Mouse (Mus musculus): ENCODE data around the gene Gapvd1. TPM values are rescaled to one million over a fixed set of nuclear protein-coding genes. Genes with fewer than 3 reads are reported as not detected.
"Not testable (repeated sequence)": the region's sequence is repeated elsewhere in the genome, so short reads cannot be mapped to it uniquely, and the experiment has no call there.

The Gapvd1 gene
- total RNA-seq (2017): 118 and 132 TPM in 2 replicates

- no peak for ATAC-seq (ENCODE audit: extremely low read depth, insufficient number of reproducible peaks, low FRiP score, poor library complexity, severe bottlenecking)
Measured at GRCm38 (mm10) chr2:34754551-34755358, at the start of gene Gapvd1. TSS of gene Gapvd1 (minus strand) at chr2:34755232.

- no peak for ATAC-seq (ENCODE audit: extremely low read depth, insufficient number of reproducible peaks, low FRiP score, poor library complexity, severe bottlenecking)
Measured at GRCm38 (mm10) chr2:34804815-34805214, 49.8 kb upstream of the Gapvd1 start.

DNA sequence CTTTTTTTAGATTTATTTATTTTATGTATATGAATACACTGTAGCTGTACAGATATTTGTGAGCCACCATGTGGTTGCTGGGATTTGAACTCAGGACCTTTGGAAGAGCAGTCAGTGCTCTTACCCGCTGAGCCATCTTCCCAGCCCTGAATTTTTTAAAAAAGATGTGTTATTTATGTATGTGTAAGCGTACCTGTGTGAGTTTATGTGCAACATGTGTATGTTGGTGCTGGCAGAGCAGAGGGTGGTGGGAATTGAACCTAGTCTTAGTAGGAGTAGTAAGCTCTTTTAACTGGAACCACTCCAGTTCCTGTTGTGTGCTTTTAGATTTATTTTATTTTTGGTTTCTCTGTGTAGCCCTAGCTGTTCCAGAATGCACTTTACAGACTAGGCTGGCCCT is 49.1 kb upstream of the Gapvd1 start:
- ATAC-seq (ENCODE audit: extremely low read depth, insufficient number of reproducible peaks, low FRiP score, poor library complexity, severe bottlenecking): no peak

- ATAC-seq (ENCODE audit: extremely low read depth, insufficient number of reproducible peaks, low FRiP score, poor library complexity, severe bottlenecking): no peak
Measured at GRCm38 (mm10) chr2:34803746-34804145, 48.7 kb upstream of the Gapvd1 start.

DNA sequence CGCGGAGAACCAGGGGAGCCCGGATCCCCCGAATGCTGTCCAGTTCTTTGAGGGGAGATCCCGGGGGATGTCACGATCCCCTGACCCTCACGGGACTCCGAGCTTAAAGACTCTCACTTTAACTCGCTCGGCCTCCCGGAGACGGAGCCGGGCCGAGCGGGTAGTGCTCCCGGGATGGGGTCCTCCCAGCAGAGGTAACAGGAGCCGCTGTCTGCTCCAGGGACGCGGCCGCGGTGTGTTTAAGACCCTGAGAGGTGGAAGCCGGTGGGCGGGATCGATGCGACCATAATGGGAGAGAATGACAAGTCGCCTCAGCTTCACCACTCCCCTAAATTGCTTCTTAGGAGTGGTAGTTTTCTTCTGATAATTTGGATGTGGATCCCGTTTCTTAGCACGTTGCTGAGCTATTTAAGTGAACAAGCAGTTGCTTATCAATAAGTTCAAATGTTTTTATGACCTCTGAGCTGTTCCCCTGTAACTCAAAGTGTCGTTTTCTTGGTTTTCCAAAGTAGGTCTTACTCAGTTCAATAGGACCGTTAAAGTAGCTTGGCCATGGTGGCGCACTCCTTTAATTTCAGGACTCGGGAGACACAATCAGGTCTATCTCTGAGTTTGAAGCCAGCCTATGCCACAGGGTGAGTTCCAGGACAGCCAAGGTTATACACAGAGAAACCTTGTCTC is 47.7 kb upstream of the Gapvd1 start:
- ATAC-seq (ENCODE audit: extremely low read depth, insufficient number of reproducible peaks, low FRiP score, poor library complexity, severe bottlenecking): not testable (repeated sequence)

DNA sequence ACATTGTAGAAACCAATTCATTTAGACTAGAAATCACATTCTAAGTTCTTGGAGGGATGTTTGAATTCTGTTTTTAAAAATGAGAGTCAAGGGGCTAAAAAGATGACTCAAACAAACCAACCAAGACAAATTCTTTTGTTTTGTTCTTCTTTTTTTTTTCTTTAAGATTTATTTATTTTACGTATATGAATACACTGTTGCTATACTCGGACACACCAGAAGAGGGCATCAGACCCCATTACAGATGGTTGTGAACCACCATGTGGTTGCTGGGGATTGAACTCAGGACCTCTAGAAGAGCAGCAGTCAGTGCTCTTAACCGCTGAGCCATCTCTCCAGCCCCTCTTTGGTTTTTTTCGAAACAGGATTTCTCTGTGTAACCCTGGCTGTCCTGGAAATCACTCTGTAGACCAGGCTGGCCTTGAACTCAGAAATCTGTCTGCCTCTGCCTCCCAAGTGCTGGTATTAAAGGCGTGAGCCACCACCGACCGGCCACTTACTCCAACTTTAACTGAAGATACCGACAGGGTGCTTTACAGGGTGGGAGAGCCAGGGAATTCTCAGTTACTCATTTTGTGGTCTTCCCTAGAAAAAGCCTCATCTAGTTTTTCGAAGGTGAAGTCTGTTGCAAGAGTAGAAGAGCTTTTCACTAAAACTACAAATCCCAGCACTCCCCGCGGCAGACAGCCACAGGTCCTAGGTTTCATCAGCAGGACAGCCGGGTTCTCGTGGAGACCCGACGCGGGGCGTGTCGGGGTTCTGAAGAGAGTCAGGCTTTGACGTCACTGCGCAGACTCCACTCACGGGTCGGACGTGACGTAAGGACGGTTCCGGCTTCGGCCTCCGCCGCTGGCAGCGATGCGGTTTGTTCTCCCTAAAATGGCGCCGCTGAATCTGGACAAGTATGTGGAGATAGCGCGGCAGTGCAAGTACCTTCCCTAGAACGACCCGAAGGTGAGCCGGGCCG is 46.8 kb upstream of the Gapvd1 start:
- ATAC-seq (ENCODE audit: extremely low read depth, insufficient number of reproducible peaks, low FRiP score, poor library complexity, severe bottlenecking): peak; percentile 97

- ATAC-seq (ENCODE audit: extremely low read depth, insufficient number of reproducible peaks, low FRiP score, poor library complexity, severe bottlenecking): no peak
Measured at GRCm38 (mm10) chr2:34800371-34800770, 45.3 kb upstream of the Gapvd1 start.

DNA sequence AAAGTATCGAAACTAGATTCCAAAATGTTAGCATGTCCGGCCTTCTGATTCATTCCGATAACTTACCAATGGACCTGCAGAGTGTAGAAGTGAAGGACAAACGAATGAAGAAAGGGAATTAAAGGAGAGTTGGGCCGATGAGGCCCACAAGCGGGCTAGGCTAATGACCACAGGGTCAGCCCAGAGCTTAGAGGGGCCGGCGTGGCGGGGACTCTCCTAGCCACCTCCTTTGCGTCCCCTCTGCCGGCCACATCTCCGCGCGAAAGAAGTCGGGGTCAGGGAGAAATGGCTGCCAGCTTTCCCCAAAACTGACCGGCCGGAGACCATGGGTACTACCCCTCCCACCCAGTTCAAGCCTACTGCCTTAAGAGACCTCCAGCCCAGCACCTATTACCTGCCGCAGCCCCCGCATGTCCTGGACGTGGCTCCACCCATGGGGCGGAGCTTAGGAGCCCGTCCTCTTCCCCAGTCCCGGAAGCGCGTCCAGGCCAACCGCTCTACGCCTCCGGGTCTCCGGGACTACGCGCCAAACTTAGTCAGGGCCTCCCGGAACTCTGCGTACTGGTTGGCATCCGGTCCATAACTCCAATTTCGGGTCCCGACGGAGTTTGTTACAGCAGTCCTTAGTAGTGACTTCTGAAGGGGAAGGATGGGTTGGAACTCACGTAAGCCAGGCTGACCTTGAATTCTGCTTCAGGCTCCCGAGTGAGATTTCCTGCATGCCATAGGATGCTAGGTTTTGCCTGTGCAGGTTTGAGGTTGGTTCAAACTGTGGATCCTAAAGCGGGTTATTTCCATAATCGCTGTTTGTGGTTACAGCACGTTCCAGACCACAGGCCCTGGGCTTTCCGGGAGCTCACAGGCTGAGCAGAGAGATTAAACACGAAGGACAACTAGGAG is 44.6 kb upstream of the Gapvd1 start, which contains the start of gene Rabepk:
TSS of gene Rabepk (minus strand) at position 556 of the 900 bp plus-strand sequence.
- ATAC-seq (ENCODE audit: extremely low read depth, insufficient number of reproducible peaks, low FRiP score, poor library complexity, severe bottlenecking): peak; percentile 57

GRCm38 (mm10) chr2:34795426-34795825 is 40.4 kb upstream of the Gapvd1 start:
- ATAC-seq (ENCODE audit: extremely low read depth, insufficient number of reproducible peaks, low FRiP score, poor library complexity, severe bottlenecking): no peak

GRCm38 (mm10) chr2:34794511-34794910 is 39.5 kb upstream of the Gapvd1 start:
- ATAC-seq (ENCODE audit: extremely low read depth, insufficient number of reproducible peaks, low FRiP score, poor library complexity, severe bottlenecking): no peak

GRCm38 (mm10) chr2:34792543-34792942 is 37.5 kb upstream of the Gapvd1 start:
- not testable (repeated sequence) for ATAC-seq (ENCODE audit: extremely low read depth, insufficient number of reproducible peaks, low FRiP score, poor library complexity, severe bottlenecking)

DNA sequence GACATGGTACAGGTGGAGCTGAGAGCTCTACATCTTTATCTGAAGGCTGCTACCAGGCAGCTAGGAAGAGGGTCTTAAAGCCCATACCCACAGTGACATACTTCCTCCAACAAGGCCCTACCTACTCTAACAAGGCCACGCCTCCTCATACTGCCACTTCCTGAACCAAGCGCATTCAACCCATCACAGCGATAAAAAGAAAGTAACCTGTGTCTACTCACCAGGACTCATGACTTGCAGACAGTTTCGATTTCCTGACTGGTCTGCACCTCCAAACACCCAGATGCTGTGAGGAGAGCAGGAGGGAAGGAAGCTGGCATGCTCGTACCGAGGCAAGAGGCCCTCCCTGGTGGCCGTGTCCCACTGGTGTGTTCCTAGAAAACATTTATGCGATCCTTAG is 35.2 kb upstream of the Gapvd1 start:
- ATAC-seq (ENCODE audit: extremely low read depth, insufficient number of reproducible peaks, low FRiP score, poor library complexity, severe bottlenecking): peak; percentile 93

- ATAC-seq (ENCODE audit: extremely low read depth, insufficient number of reproducible peaks, low FRiP score, poor library complexity, severe bottlenecking): peak; percentile 86
Measured at GRCm38 (mm10) chr2:34784085-34784484, 29.1 kb upstream of the Gapvd1 start.

- ATAC-seq (ENCODE audit: extremely low read depth, insufficient number of reproducible peaks, low FRiP score, poor library complexity, severe bottlenecking): no peak
Measured at GRCm38 (mm10) chr2:34783064-34784020, 28.3 kb upstream of the Gapvd1 start.

DNA sequence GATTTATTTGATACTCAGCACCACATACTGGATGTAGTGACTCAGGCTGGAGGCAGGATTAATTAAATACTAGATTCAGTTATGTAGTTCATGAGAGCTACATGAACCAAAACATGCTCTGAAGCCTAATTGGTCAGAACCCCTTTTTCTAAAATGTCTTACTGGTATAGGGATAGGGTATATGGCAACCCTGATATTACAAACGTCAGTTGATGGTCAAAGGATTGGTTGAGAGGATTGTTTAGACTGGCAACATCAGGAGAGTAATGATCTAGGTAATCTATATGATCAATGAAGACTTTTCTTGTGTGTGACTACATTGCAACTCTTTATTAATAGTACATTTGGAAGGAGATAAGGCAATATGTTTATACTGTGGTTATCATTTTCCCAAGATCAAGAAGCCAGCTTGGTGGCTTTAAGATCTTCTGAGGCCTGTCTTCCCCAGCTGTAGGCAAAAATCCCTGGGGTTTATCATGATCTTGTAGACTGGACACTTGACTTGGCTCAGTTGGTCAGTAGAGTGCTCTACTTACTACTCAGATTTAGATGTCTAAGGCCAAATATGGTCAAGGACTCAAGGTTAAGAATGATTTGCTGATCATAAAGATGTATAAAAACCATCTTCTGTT is 22.3 kb upstream of the Gapvd1 start:
- no peak for ATAC-seq (ENCODE audit: extremely low read depth, insufficient number of reproducible peaks, low FRiP score, poor library complexity, severe bottlenecking)

- ATAC-seq (ENCODE audit: extremely low read depth, insufficient number of reproducible peaks, low FRiP score, poor library complexity, severe bottlenecking): no peak
Measured at GRCm38 (mm10) chr2:34774493-34774892, 19.5 kb upstream of the Gapvd1 start.

GRCm38 (mm10) chr2:34773673-34774072 is 18.6 kb upstream of the Gapvd1 start:
- no peak for ATAC-seq (ENCODE audit: extremely low read depth, insufficient number of reproducible peaks, low FRiP score, poor library complexity, severe bottlenecking)

Measured in neutrophil, adult 5-6 weeks (primary cell).